Mouse (Mus musculus) limb, embryonic 14.5 days (tissue): Measurements from ENCODE around the gene Alox12b. TPM values are rescaled to one million over a fixed set of nuclear protein-coding genes. Genes with fewer than 3 reads are reported as not detected.

Experiments
- ATAC-seq: fragments of 200-750 bp; cut with Nextera tagmentation; 2 replicates; pipeline ENCODE4 v1.8.0; 2017; ENCODE audit warnings: low read depth, moderate number of reproducible peaks, moderate TSS enrichment; ENCODE audit not compliant: low FRiP score
- DNase-seq: peaks from one replicate; pipeline ENCODE4 v3.0.0-alpha.2; 2015; ENCODE audit warnings: low spot score
- H3K27ac ChIP-seq: fragments of 300-500 bp; sonication (generic); replicated peaks from 2 replicates; pipeline ENCODE4 v1.5.1; 2014; ENCODE audit warnings: low read depth, mild to moderate bottlenecking, low read length, moderate library complexity, mixed read lengths
- H3K27me3 ChIP-seq: fragments of 300-500 bp; sonication (generic); 2 replicates; pipeline ENCODE4 v1.6.1; 2014; ENCODE audit warnings: low read length, mixed read lengths; ENCODE audit not compliant: control insufficient read depth, insufficient read depth
- H3K36me3 ChIP-seq: fragments of 300-500 bp; sonication (generic); 2 replicates; pipeline ENCODE4 v1.6.1; 2014; ENCODE audit warnings: mild to moderate bottlenecking, low read length, moderate library complexity, mixed read lengths; ENCODE audit not compliant: control insufficient read depth, insufficient read depth
- H3K4me1 ChIP-seq: fragments of 300-500 bp; sonication (generic); 2 replicates; pipeline ENCODE4 v1.6.1; 2014; ENCODE audit warnings: antibody characterized with exemption, low read length, mixed read lengths; ENCODE audit not compliant: control insufficient read depth, insufficient read depth
- H3K4me2 ChIP-seq: fragments of 300-500 bp; sonication (generic); replicated peaks from 2 replicates; pipeline ENCODE4 v1.6.1; 2014; ENCODE audit warnings: low read depth, mild to moderate bottlenecking, low read length, moderate library complexity; ENCODE audit not compliant: severe bottlenecking
- H3K4me3 ChIP-seq: fragments of 300-500 bp; sonication (generic); replicated peaks from 2 replicates; pipeline ENCODE4 v1.5.1; 2014; ENCODE audit warnings: low read length
- H3K9ac ChIP-seq: fragments of 300-500 bp; sonication (generic); 2 replicates; pipeline ENCODE4 v1.6.1; 2014; ENCODE audit warnings: mild to moderate bottlenecking, low read depth, low read length, moderate library complexity; ENCODE audit not compliant: severe bottlenecking
- H3K9me3 ChIP-seq: fragments of 300-500 bp; sonication (generic); 2 replicates; pipeline ENCODE4 v1.6.1; 2016; ENCODE audit warnings: low read length; ENCODE audit not compliant: control insufficient read depth
- POLR2A ChIP-seq: fragments of 200-500 bp; IDR thresholded peaks from 2 replicates; pipeline ENCODE4 v1.8.0; 2012; ENCODE audit warnings: inconsistent platforms, mild to moderate bottlenecking, moderate library complexity, borderline replicate concordance; ENCODE audit not compliant: insufficient read depth, insufficient read length; ENCODE audit errors: extremely low read depth
- WGBS: fragments of 180-500 bp; shearing (Covaris S2); extraction: QIAGEN DNeasy Blood & Tissue Kit; methylation state at CpG from one replicate; pipeline ENCODE4 v1.1.7; 2014; 5-methylcytosine and 5-hydroxymethylcytosine counted together
- polyA plus RNA-seq, 2 experiments: library from polyadenylated mRNA; depleted of rRNA in 1 of 2; stranded (reverse) in 1 of 2; unstranded in 1 of 2; fragments of >200 nt; fragmentation: Nextera tagmentation in 1 of 2; extraction: Ambion mirVana in 1 of 2; gene quantifications; 2 replicates each; pipeline versions ENCODE4 v1.2.1 to v1.2.3; 2012 to 2014

Gene Alox12b
- polyA plus RNA-seq, 2 experiments: 0.24 to 0.83 TPM

GRCm38 (mm10) chr11:69178525-69178924 is 21.7 kb downstream of the Alox12b start:
- Histone ChIP-seq H3K9ac (no peak overlapping the region), H3K4me1 (no peaks in the 10 kb centered on the region), H3K4me2 (no peak overlapping the region), H3K9me3 (no peaks in the 10 kb centered on the region), H3K27ac (no peak overlapping the region), H3K27me3 (no peaks in the 10 kb centered on the region), H3K36me3 (no peaks in the 10 kb centered on the region), H3K4me3 (no peak overlapping the region)
- no peak for ATAC-seq
- TF ChIP-seq POLR2A: no peak
- DNase-seq: no peak
- 77% methylated on average over 3 of the region's 3 CpGs for WGBS

- H3K36me3 ChIP-seq: no peaks in the 10 kb centered on the region
- DNase-seq (no peak), ATAC-seq (no peak)
- no peaks in the 10 kb centered on the region for H3K9me3 ChIP-seq
- no peak for TF ChIP-seq POLR2A
- no peak overlapping the region for H3K9ac ChIP-seq
- H3K27ac ChIP-seq: no peak overlapping the region
- H3K4me1 ChIP-seq: no peaks in the 10 kb centered on the region
- no peaks in the 10 kb centered on the region for H3K27me3 ChIP-seq
- no peak overlapping the region for H3K4me3 ChIP-seq
- H3K4me2 ChIP-seq: no peak overlapping the region
- WGBS: 66% methylated on average over 3 of the region's 3 CpGs
These were observed 22.7 kb downstream of the Alox12b start for GRCm38 (mm10) chr11:69179512-69179911.

- Histone ChIP-seq H3K4me2 (no peak overlapping the region), H3K9me3 (no peaks in the 10 kb centered on the region), H3K27ac (no peak overlapping the region), H3K4me3 (no peak overlapping the region), H3K36me3 (no peaks in the 10 kb centered on the region), H3K9ac (no peak overlapping the region), H3K27me3 (no peaks in the 10 kb centered on the region), H3K4me1 (no peaks in the 10 kb centered on the region)
- TF ChIP-seq POLR2A: no peak
- 82% methylated on average over 4 of the region's 4 CpGs for WGBS
- DNase-seq (no peak), ATAC-seq (no peak)
These were observed 23.3 kb downstream of the Alox12b start for GRCm38 (mm10) chr11:69180120-69180519.

DNA sequence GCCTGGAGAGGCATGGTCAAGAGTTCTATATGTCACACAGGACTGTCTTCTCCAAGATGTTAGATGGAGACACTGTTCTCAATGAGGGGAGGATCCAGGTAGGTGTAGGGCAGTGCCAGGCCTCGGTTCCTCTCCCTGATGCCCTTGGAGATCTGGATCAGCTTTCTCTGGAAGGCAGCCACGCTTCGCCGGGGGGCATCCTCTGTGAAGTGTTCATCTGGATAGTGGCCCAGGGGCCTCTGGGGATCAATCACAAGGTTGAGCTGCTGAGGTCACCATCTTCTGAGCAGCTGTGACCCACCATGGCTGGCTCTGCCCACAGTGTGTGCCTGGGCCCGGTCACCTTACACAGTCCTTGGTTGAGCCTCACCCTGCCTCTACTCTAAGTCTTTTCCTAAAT is 28.2 kb downstream of the Alox12b start:
- H3K4me3 ChIP-seq: no peak overlapping the region
- no peak for TF ChIP-seq POLR2A
- no peak for DNase-seq
- H3K9me3 ChIP-seq: no peaks in the 10 kb centered on the region
- ATAC-seq: no peak
- H3K4me2 ChIP-seq: no peak overlapping the region
- H3K9ac ChIP-seq: no peak overlapping the region
- H3K27ac ChIP-seq: no peak overlapping the region
- H3K4me1 ChIP-seq: no peaks in the 10 kb centered on the region
- no peaks in the 10 kb centered on the region for H3K27me3 ChIP-seq
- WGBS: 86% methylated on average over 5 of the region's 5 CpGs
- H3K36me3 ChIP-seq: no peaks in the 10 kb centered on the region

DNA sequence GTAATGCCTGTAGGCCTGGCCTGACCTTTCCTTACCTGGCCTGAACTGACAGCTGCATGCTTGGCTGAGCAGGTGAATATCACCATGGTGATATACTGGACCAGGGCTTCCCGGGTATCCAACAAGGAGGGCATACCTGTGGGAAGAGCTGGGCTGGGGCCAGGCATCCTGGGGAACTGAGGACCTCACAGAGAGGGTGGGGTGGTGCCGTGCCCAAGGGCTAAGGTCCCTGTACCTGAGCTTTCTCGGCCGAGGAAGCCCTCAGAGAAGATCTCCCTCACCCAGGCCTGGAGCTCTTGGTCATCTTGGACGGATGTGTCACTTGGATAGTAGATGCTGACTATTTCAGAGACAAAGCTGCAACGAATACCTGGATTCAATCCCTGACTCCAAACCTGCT is 29.1 kb downstream of the Alox12b start:
- H3K36me3 ChIP-seq: no peaks in the 10 kb centered on the region
- no peaks in the 10 kb centered on the region for H3K9me3 ChIP-seq
- H3K4me2 ChIP-seq: no peak overlapping the region
- WGBS: 94% methylated on average over 6 of the region's 6 CpGs
- H3K9ac ChIP-seq: no peak overlapping the region
- DNase-seq (no peak), ATAC-seq (no peak)
- H3K27ac ChIP-seq: no peak overlapping the region
- no peak overlapping the region for H3K4me3 ChIP-seq
- H3K4me1 ChIP-seq: no peaks in the 10 kb centered on the region
- no peak for TF ChIP-seq POLR2A
- H3K27me3 ChIP-seq: no peaks in the 10 kb centered on the region

DNA sequence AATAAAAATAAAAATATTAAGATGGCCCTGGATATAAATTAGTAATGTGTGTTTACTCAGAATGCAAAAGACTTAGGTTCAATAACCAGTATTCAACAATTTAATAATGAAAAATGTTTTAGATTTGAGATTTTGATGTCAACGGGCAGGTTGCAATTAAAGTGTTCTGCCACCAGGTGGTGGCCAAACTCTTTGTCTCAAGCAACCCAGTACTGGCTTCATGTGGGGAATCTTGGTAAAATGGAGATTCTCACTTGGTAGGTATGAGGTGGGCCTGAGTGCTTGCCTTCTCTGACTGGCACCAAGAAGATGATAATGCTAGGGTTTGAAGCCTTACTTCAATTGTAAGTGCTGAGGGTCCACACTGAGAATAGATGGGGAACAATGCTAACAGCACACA is 36.1 kb downstream of the Alox12b start:
- DNase-seq (peak; percentile 59), ATAC-seq (no peak)
- TF ChIP-seq POLR2A: no peak
- no peaks in the 10 kb centered on the region for H3K9me3 ChIP-seq
- no peak overlapping the region for H3K9ac ChIP-seq
- 0% methylated on average over 1 of the region's 1 CpGs for WGBS
- H3K27me3 ChIP-seq: peaks cover 18% of the 10 kb centered on the region
- no peak overlapping the region for H3K27ac ChIP-seq
- no peak overlapping the region for H3K4me2 ChIP-seq
- H3K4me1 ChIP-seq: peaks cover 8% of the 10 kb centered on the region; the same call in 1 of the 2 replicates
- no peak overlapping the region for H3K4me3 ChIP-seq
- no peaks in the 10 kb centered on the region for H3K36me3 ChIP-seq
